Comparison of ENCODE assay signal across 11 mouse cellular contexts in the genomic region with DNA sequence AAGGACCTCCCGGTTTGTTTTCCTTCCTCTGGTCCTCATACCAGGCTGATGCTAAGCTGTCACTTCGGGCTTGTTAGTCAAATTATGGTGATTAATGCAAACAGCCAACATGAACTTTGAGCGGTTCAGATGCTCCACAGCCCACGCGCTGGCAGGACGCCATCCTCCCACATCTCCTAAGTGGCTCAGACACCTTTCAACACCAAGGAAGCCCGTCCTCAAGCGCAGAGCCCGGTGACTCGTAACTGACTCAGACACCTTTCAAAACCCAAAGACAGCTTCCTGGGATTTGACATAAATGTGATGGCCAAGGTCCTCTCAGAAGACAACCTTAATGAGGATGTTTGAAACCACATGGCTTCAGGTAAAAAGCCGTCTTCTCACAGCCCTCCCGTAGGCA.
DNase-seq lines count a peak whose midpoint lies in the region.
"Had no signal": no experiment of that assay in that cellular context is flagged by ENCODE, and none has a peak within 500 bp of the region (broad histone marks: within the 10 kb centered on the region; RNA-seq: fewer than 3 reads in every experiment).

No protein-coding gene starts in this region.

- DNase-seq in 3T3-L1 (ENCODE audit: low read depth, low spot score), result peak; percentile 54
- DNase-seq in 416B (ENCODE audit: low read depth), result peak; percentile 19
- DNase-seq in brain, adult 2 months (ENCODE audit: low read depth, low spot score), result peak; percentile 17
- peak; percentile 55 for DNase-seq in kidney, postnatal 10 days
- DNase-seq in urinary bladder, postnatal 25 days (ENCODE audit: low spot score), result no peak
- no peak for DNase-seq in spleen, postnatal 14 days (ENCODE audit: low spot score in 2 of 2)
- DNase-seq in liver, result no peak
- DNase-seq: adrenal gland, adult 2 months; cerebellum, postnatal 36 days; gastrocnemius, adult 2 months; thymus, postnatal 14 days had no signal

Comparison
In these comparisons a context has a peak if more than half of its experiments do, and no peak if none do; other contexts are left out.
1. DNase-seq: peak in 3T3-L1 (single experiment), 416B (single experiment), brain, adult 2 months (single experiment) and kidney, postnatal 10 days (single experiment); none in urinary bladder, postnatal 25 days (single experiment), spleen, postnatal 14 days (0 of 2) and liver (single experiment).